Mouse (Mus musculus) limb, embryonic 13.5 days (tissue): ENCODE data around the gene Ctu2. TPM values are rescaled to one million over a fixed set of nuclear protein-coding genes. Genes with fewer than 3 reads are reported as not detected.

Experiments
- ATAC-seq: fragments of 200-750 bp; cut with Nextera tagmentation; 2 replicates; pipeline ENCODE4 v1.8.0; 2017; ENCODE audit warnings: low read depth, moderate number of reproducible peaks, moderate TSS enrichment; ENCODE audit not compliant: low FRiP score
- H3K27ac ChIP-seq: fragments of 300-500 bp; sonication (generic); 2 replicates; pipeline ENCODE4 v1.5.1; 2015; ENCODE audit warnings: inconsistent platforms, mild to moderate bottlenecking, moderate library complexity
- H3K27me3 ChIP-seq: fragments of 300-500 bp; sonication (generic); 2 replicates; pipeline ENCODE4 v1.6.1; 2015; ENCODE audit warnings: mild to moderate bottlenecking, inconsistent platforms
- H3K36me3 ChIP-seq: fragments of 300-500 bp; sonication (generic); 2 replicates; pipeline ENCODE4 v1.6.1; 2015; ENCODE audit warnings: inconsistent platforms, mild to moderate bottlenecking, moderate library complexity
- H3K4me1 ChIP-seq: fragments of 300-500 bp; sonication (generic); 2 replicates; pipeline ENCODE4 v1.6.1; 2015; ENCODE audit warnings: inconsistent platforms
- H3K4me2 ChIP-seq: fragments of 300-500 bp; sonication (generic); replicated peaks from 2 replicates; pipeline ENCODE4 v1.6.1; 2015; ENCODE audit warnings: inconsistent platforms, mild to moderate bottlenecking, moderate library complexity
- H3K4me3 ChIP-seq: fragments of 300-500 bp; sonication (generic); 2 replicates; pipeline ENCODE4 v1.5.1; 2015; ENCODE audit warnings: moderate library complexity, mild to moderate bottlenecking, inconsistent platforms
- H3K9ac ChIP-seq: fragments of 300-500 bp; sonication (generic); 2 replicates; pipeline ENCODE4 v1.6.1; 2015; ENCODE audit warnings: mild to moderate bottlenecking, inconsistent platforms
- H3K9me3 ChIP-seq: fragments of 300-500 bp; sonication (generic); 2 replicates; pipeline ENCODE4 v1.6.1; 2016; ENCODE audit warnings: inconsistent platforms
- WGBS: fragments of 180-500 bp; shearing (Covaris S2); methylation state at CpG from one replicate; pipeline ENCODE4 v1.1.7; 2015; 5-methylcytosine and 5-hydroxymethylcytosine counted together
- polyA plus RNA-seq: library from polyadenylated mRNA; unstranded; fragments of >200 nt; fragmentation: Nextera tagmentation; extraction: Ambion mirVana; gene quantifications from 2 replicates; pipeline ENCODE4 v1.2.1, GENCODE M21; 2015

The Ctu2 gene
- polyA plus RNA-seq, 1 experiment from 2014 or later: 56.7 TPM

GRCm38 (mm10) chr8:122469965-122470364 is 6.0 kb upstream of the Ctu2 start:
- no peaks in the 10 kb centered on the region for H3K27me3 ChIP-seq
- H3K9me3 ChIP-seq: no peaks in the 10 kb centered on the region
- peaks cover 7% of the 10 kb centered on the region for H3K4me1 ChIP-seq
- WGBS: 85% methylated on average over 10 of the region's 10 CpGs
- H3K36me3 ChIP-seq: peaks cover 81% of the 10 kb centered on the region
- H3K4me3 ChIP-seq: no peak overlapping the region
- H3K4me2 ChIP-seq: no peak overlapping the region
- no peak overlapping the region for H3K9ac ChIP-seq
- ATAC-seq: no peak
- H3K27ac ChIP-seq: no peak overlapping the region

GRCm38 (mm10) chr8:122470691-122471090 is 5.3 kb upstream of the Ctu2 start:
- 78% methylated on average over 5 of the region's 5 CpGs for WGBS
- H3K4me1 ChIP-seq: peaks cover 9% of the 10 kb centered on the region
- H3K36me3 ChIP-seq: peaks cover 74% of the 10 kb centered on the region

GRCm38 (mm10) chr8:122473911-122474421 is 2.0 kb upstream of the Ctu2 start:
- Histone ChIP-seq H3K4me3 (peak overlapping the region; percentile 98; the same call in 1 of the 2 replicates), H3K9me3 (no peaks in the 10 kb centered on the region), H3K4me2 (peak overlapping the region; percentile 97; the same call in 1 of the 2 replicates), H3K27ac (no peak overlapping the region), H3K36me3 (peaks cover 56% of the 10 kb centered on the region), H3K27me3 (no peaks in the 10 kb centered on the region), H3K9ac (no peak overlapping the region), H3K4me1 (peaks cover 18% of the 10 kb centered on the region)
- WGBS: 90% methylated on average over 8 of the region's 8 CpGs
- no peak for ATAC-seq

More at GRCm38 (mm10) chr8:122470691-122471090, 5.3 kb upstream of the Ctu2 start:
- Histone ChIP-seq H3K9me3 (no peaks in the 10 kb centered on the region), H3K27ac (no peak overlapping the region), H3K27me3 (no peaks in the 10 kb centered on the region), H3K9ac (no peak overlapping the region; the same call in 1 of the 2 replicates), H3K4me2 (no peak overlapping the region), H3K4me3 (no peak overlapping the region)
- no peak for ATAC-seq

- Histone ChIP-seq H3K36me3 (peaks cover 56% of the 10 kb centered on the region), H3K27me3 (no peaks in the 10 kb centered on the region), H3K27ac (peak overlapping the region; percentile 58; the same call in 1 of the 2 replicates), H3K4me1 (peaks cover 18% of the 10 kb centered on the region), H3K4me2 (peak overlapping the region; percentile 97), H3K4me3 (peak overlapping the region; percentile 98), H3K9me3 (no peaks in the 10 kb centered on the region), H3K9ac (peak overlapping the region; percentile 98)
- WGBS: 13% methylated on average over 16 of the region's 16 CpGs
- ATAC-seq: peak; percentile 6
Measured at GRCm38 (mm10) chr8:122474951-122475560, 887 bp upstream of the Ctu2 start.

- no peak overlapping the region for H3K27ac ChIP-seq
- peaks cover 99% of the 10 kb centered on the region for H3K36me3 ChIP-seq
- H3K4me3 ChIP-seq: no peak overlapping the region
- WGBS: 95% methylated on average over 8 of the region's 8 CpGs
- H3K4me2 ChIP-seq: no peak overlapping the region
- ATAC-seq: no peak
- H3K9me3 ChIP-seq: no peaks in the 10 kb centered on the region
- no peaks in the 10 kb centered on the region for H3K27me3 ChIP-seq
- H3K4me1 ChIP-seq: no peaks in the 10 kb centered on the region
- H3K9ac ChIP-seq: no peak overlapping the region
Measured at GRCm38 (mm10) chr8:122482448-122482847, 6.5 kb downstream of the Ctu2 start.

- no peak overlapping the region for H3K4me2 ChIP-seq
- ATAC-seq: no peak
- no peaks in the 10 kb centered on the region for H3K9me3 ChIP-seq
- no peaks in the 10 kb centered on the region for H3K4me1 ChIP-seq
- peaks cover 99% of the 10 kb centered on the region for H3K36me3 ChIP-seq
- H3K27ac ChIP-seq: no peak overlapping the region
- no peaks in the 10 kb centered on the region for H3K27me3 ChIP-seq
- H3K9ac ChIP-seq: no peak overlapping the region
- H3K4me3 ChIP-seq: no peak overlapping the region
- 96% methylated on average over 7 of the region's 7 CpGs for WGBS
Measured at GRCm38 (mm10) chr8:122483877-122484276, 7.9 kb downstream of the Ctu2 start.

GRCm38 (mm10) chr8:122484831-122485230 is 8.9 kb downstream of the Ctu2 start:
- no peaks in the 10 kb centered on the region for H3K9me3 ChIP-seq
- WGBS: 90% methylated on average over 12 of the region's 12 CpGs
- H3K4me3 ChIP-seq: no peak overlapping the region
- H3K9ac ChIP-seq: no peak overlapping the region
- H3K27ac ChIP-seq: no peak overlapping the region
- no peak overlapping the region for H3K4me2 ChIP-seq
- ATAC-seq: no peak
- peaks cover 99% of the 10 kb centered on the region for H3K36me3 ChIP-seq
- no peaks in the 10 kb centered on the region for H3K27me3 ChIP-seq
- no peaks in the 10 kb centered on the region for H3K4me1 ChIP-seq

- H3K4me1 ChIP-seq: no peaks in the 10 kb centered on the region
- no peaks in the 10 kb centered on the region for H3K27me3 ChIP-seq
- no peaks in the 10 kb centered on the region for H3K9me3 ChIP-seq
- H3K4me3 ChIP-seq: no peak overlapping the region
- peaks cover 98% of the 10 kb centered on the region for H3K36me3 ChIP-seq
- H3K4me2 ChIP-seq: no peak overlapping the region
- H3K27ac ChIP-seq: no peak overlapping the region
- no peak overlapping the region for H3K9ac ChIP-seq
- WGBS: 93% methylated on average over 9 of the region's 9 CpGs
- no peak for ATAC-seq
Measured at GRCm38 (mm10) chr8:122488387-122488786, 12.4 kb downstream of the Ctu2 start.

- H3K4me3 ChIP-seq: no peak overlapping the region
- no peak for ATAC-seq
- H3K4me1 ChIP-seq: 0 out of 2 replicates have a peak, but pooled peaks cover 3% of the 10 kb centered on the region
- no peaks in the 10 kb centered on the region for H3K9me3 ChIP-seq
- no peak overlapping the region for H3K9ac ChIP-seq
- WGBS: 88% methylated on average over 12 of the region's 12 CpGs
- H3K27ac ChIP-seq: no peak overlapping the region
- H3K4me2 ChIP-seq: no peak overlapping the region
- no peaks in the 10 kb centered on the region for H3K27me3 ChIP-seq
- H3K36me3 ChIP-seq: peaks cover 89% of the 10 kb centered on the region
Measured at GRCm38 (mm10) chr8:122497016-122497734, 21.2 kb downstream of the Ctu2 start.

- 72% methylated on average over 17 of the region's 17 CpGs for WGBS
- Histone ChIP-seq H3K27me3 (no peaks in the 10 kb centered on the region), H3K9ac (no peak overlapping the region), H3K4me1 (0 out of 2 replicates have a peak, but pooled peaks cover 3% of the 10 kb centered on the region), H3K4me2 (no peak overlapping the region), H3K27ac (no peak overlapping the region), H3K9me3 (no peaks in the 10 kb centered on the region), H3K36me3 (peaks cover 85% of the 10 kb centered on the region), H3K4me3 (no peak overlapping the region)
- ATAC-seq: no peak
Measured at GRCm38 (mm10) chr8:122497912-122498311, 22.0 kb downstream of the Ctu2 start.

GRCm38 (mm10) chr8:122500856-122501255 is 24.9 kb downstream of the Ctu2 start:
- H3K36me3 ChIP-seq: peaks cover 67% of the 10 kb centered on the region
- H3K27ac ChIP-seq: no peak overlapping the region
- ATAC-seq: peak; percentile 35; the same call in 1 of the 2 replicates

GRCm38 (mm10) chr8:122511552-122511951 is 35.6 kb downstream of the Ctu2 start:
- Histone ChIP-seq H3K9ac (0 out of 2 replicates have a peak overlapping the region, but pooled peaks have one; percentile 21), H3K36me3 (peaks cover 22% of the 10 kb centered on the region; the same call in 1 of the 2 replicates), H3K27ac (peak overlapping the region; percentile 55; the same call in 1 of the 2 replicates), H3K4me3 (no peak overlapping the region), H3K4me2 (no peak overlapping the region), H3K9me3 (no peaks in the 10 kb centered on the region), H3K4me1 (peaks cover 17% of the 10 kb centered on the region), H3K27me3 (no peaks in the 10 kb centered on the region)
- WGBS: 59% methylated on average over 16 of the region's 16 CpGs
- ATAC-seq: peak; percentile 51; the same call in 1 of the 2 replicates

More at GRCm38 (mm10) chr8:122500856-122501255, 24.9 kb downstream of the Ctu2 start:
- H3K4me2 ChIP-seq: no peak overlapping the region
- no peaks in the 10 kb centered on the region for H3K27me3 ChIP-seq
- H3K4me3 ChIP-seq: no peak overlapping the region
- 0 out of 2 replicates have a peak, but pooled peaks cover 7% of the 10 kb centered on the region for H3K4me1 ChIP-seq
- 29% methylated on average over 10 of the region's 10 CpGs for WGBS
- H3K9ac ChIP-seq: no peak overlapping the region
- H3K9me3 ChIP-seq: no peaks in the 10 kb centered on the region
